Mouse (Mus musculus) MEL (cell line): ENCODE results near the gene 2410004B18Rik. TPM values are rescaled to one million over a fixed set of nuclear protein-coding genes. Genes with fewer than 3 reads are reported as not detected.

ENCODE experiments used
- DNase-seq: peaks from one replicate; pipeline ENCODE4 v3.0.0; 2011; ENCODE audit warnings: low read depth, low spot score
- H3K27ac ChIP-seq: 2 replicates; pipeline ENCODE4 v1.5.1; 2012; ENCODE audit warnings: low read depth, mild to moderate bottlenecking, control low read depth, low read length, moderate library complexity; ENCODE audit not compliant: control insufficient read depth
- H3K27me3 ChIP-seq, 2 experiments: fragments of 150-350 bp in 1 of 2; sonication (generic) in 1 of 2; 2 replicates each; pipeline ENCODE4 v1.6.1; 2012; ENCODE audit warnings: low read length in 2 of 2, mild to moderate bottlenecking in 2 of 2, improper control_type of control experiment in 1 of 2, moderate library complexity in 1 of 2; ENCODE audit not compliant: insufficient read depth in 2 of 2, control insufficient read depth in 1 of 2
- H3K36me3 ChIP-seq, 2 experiments: 2 replicates each; pipeline ENCODE4 v1.6.1; 2012 to 2014; ENCODE audit warnings: low read length in 2 of 2, improper control_type of control experiment in 1 of 2, inconsistent platforms in 1 of 2, mild to moderate bottlenecking in 1 of 2; ENCODE audit not compliant: insufficient read depth in 2 of 2, control insufficient read depth in 1 of 2
- H3K4me1 ChIP-seq, 2 experiments: fragments of 150-350 bp in 1 of 2; sonication (generic) in 1 of 2; 2 replicates each; pipeline ENCODE4 v1.6.1; 2012; ENCODE audit warnings: low read length in 2 of 2, improper control_type of control experiment in 1 of 2, mild to moderate bottlenecking in 1 of 2; ENCODE audit not compliant: insufficient read depth in 2 of 2, control insufficient read depth in 1 of 2
- H3K4me3 ChIP-seq, 2 experiments: fragments of 150-350 bp in 1 of 2; sonication (generic) in 1 of 2; 2 replicates each; pipeline ENCODE4 v1.5.1; 2012; ENCODE audit warnings: low read depth in 2 of 2, low read length in 2 of 2, mild to moderate bottlenecking in 2 of 2, moderate library complexity in 2 of 2, control low read depth in 1 of 2, improper control_type of control experiment in 1 of 2; ENCODE audit not compliant: control insufficient read depth in 1 of 2, insufficient read depth in 1 of 2
- H3K79me2 ChIP-seq: 2 replicates; pipeline ENCODE4 v1.6.1; 2012; ENCODE audit warnings: mild to moderate bottlenecking, low read length, moderate library complexity; ENCODE audit not compliant: control insufficient read depth, poor library complexity, insufficient read depth
- H3K9ac ChIP-seq: 2 replicates; pipeline ENCODE4 v1.6.1; 2012; ENCODE audit warnings: low read depth, mild to moderate bottlenecking, control low read depth, low read length, moderate library complexity; ENCODE audit not compliant: control insufficient read depth, poor library complexity, severe bottlenecking
- H3K9me3 ChIP-seq: fragments of 150-350 bp; sonication (generic); replicated peaks from 2 replicates; pipeline ENCODE4 v1.6.1; 2012; ENCODE audit warnings: mild to moderate bottlenecking, low read length, improper control_type of control experiment, moderate library complexity; ENCODE audit not compliant: insufficient read depth
- CHD1 ChIP-seq: IDR thresholded peaks from 2 replicates; pipeline ENCODE4 v1.6.1; 2012; ENCODE audit warnings: low read depth, mild to moderate bottlenecking, inconsistent platforms, low read length, improper control_type of control experiment
- CHD2 ChIP-seq: IDR thresholded peaks from 2 replicates; pipeline ENCODE4 v1.6.1; 2011; ENCODE audit warnings: low read length, improper control_type of control experiment
- CTCF ChIP-seq, 3 experiments: IDR thresholded peaks in 2 of 3; conservative IDR thresholded peaks in 1 of 3; 2 replicates each; pipeline ENCODE4 v1.5.1; 2011 to 2012; ENCODE audit warnings: low read length in 3 of 3, low read depth in 2 of 3, mild to moderate bottlenecking in 2 of 3, improper control_type of control experiment in 1 of 3, inconsistent platforms in 1 of 3, mixed read lengths in 1 of 3, moderate library complexity in 1 of 3; ENCODE audit not compliant: control insufficient read depth in 1 of 3, insufficient read depth in 1 of 3, poor library complexity in 1 of 3, severe bottlenecking in 1 of 3
- E2F4 ChIP-seq: IDR thresholded peaks from 2 replicates; pipeline ENCODE4 v1.6.1; 2011; ENCODE audit warnings: low read depth, low read length, improper control_type of control experiment, borderline replicate concordance
- ELF1 ChIP-seq: IDR thresholded peaks from 2 replicates; pipeline ENCODE4 v1.6.1; 2014; ENCODE audit warnings: low read depth, mild to moderate bottlenecking, inconsistent platforms, low read length, improper control_type of control experiment, moderate library complexity
- EP300 ChIP-seq, 2 experiments: IDR thresholded peaks; 2 replicates each; pipeline ENCODE4 v1.6.1; 2011; ENCODE audit warnings: improper control_type of control experiment in 2 of 2, low read length in 2 of 2, low read depth in 1 of 2, mild to moderate bottlenecking in 1 of 2
- ETS1 ChIP-seq: IDR thresholded peaks from 2 replicates; pipeline ENCODE4 v1.6.1; 2012; ENCODE audit warnings: low read depth, mild to moderate bottlenecking, inconsistent platforms, low read length, improper control_type of control experiment, moderate library complexity
- GABPA ChIP-seq: IDR thresholded peaks from 2 replicates; pipeline ENCODE4 v1.6.1; 2012; ENCODE audit warnings: low read depth, mild to moderate bottlenecking, inconsistent platforms, low read length, improper control_type of control experiment, moderate library complexity
- GATA1 ChIP-seq: IDR thresholded peaks from 2 replicates; pipeline ENCODE4 v1.6.1; 2011; ENCODE audit warnings: low read depth, low read length, improper control_type of control experiment
- HCFC1 ChIP-seq: IDR thresholded peaks from 2 replicates; pipeline ENCODE4 v1.6.1; 2012; ENCODE audit warnings: low read depth, mild to moderate bottlenecking, inconsistent platforms, low read length, improper control_type of control experiment, moderate library complexity
- JUND ChIP-seq: IDR thresholded peaks from 2 replicates; pipeline ENCODE4 v1.6.1; 2011; ENCODE audit warnings: low read depth, mild to moderate bottlenecking, improper control_type of control experiment, low read length
- KAT2A ChIP-seq: conservative IDR thresholded peaks from 2 replicates; pipeline ENCODE4 v1.6.1; 2012; ENCODE audit warnings: low read depth, low read length, improper control_type of control experiment, inconsistent platforms
- MAFK ChIP-seq: IDR thresholded peaks from 2 replicates; pipeline ENCODE4 v1.6.1; 2011; ENCODE audit warnings: low read depth, mild to moderate bottlenecking, low read length, improper control_type of control experiment, borderline replicate concordance
- MAX ChIP-seq: IDR thresholded peaks from 2 replicates; pipeline ENCODE4 v1.6.1; 2011; ENCODE audit warnings: low read length, improper control_type of control experiment
- MAZ ChIP-seq: IDR thresholded peaks from 2 replicates; pipeline ENCODE4 v1.6.1; 2012; ENCODE audit warnings: low read depth, mild to moderate bottlenecking, inconsistent platforms, low read length, improper control_type of control experiment
- MEF2A ChIP-seq: IDR thresholded peaks from 2 replicates; pipeline ENCODE4 v1.6.1; 2014; ENCODE audit warnings: low read depth, mild to moderate bottlenecking, inconsistent platforms, low read length, improper control_type of control experiment; ENCODE audit not compliant: poor library complexity, insufficient replicate concordance, severe bottlenecking; ENCODE audit errors: extremely low read depth
- MXI1 ChIP-seq: IDR thresholded peaks from 2 replicates; pipeline ENCODE4 v1.6.1; 2011; ENCODE audit warnings: mild to moderate bottlenecking, low read depth, low read length, improper control_type of control experiment
- MYB ChIP-seq: IDR thresholded peaks from 2 replicates; pipeline ENCODE4 v1.6.1; 2011; ENCODE audit warnings: mild to moderate bottlenecking, low read depth, low read length, improper control_type of control experiment
- MYC ChIP-seq: IDR thresholded peaks from 2 replicates; pipeline ENCODE4 v1.6.1; 2011; ENCODE audit warnings: low read depth, mild to moderate bottlenecking, low read length, improper control_type of control experiment, moderate library complexity
- NELFE ChIP-seq: IDR thresholded peaks from 2 replicates; pipeline ENCODE4 v1.6.1; 2011; ENCODE audit warnings: low read depth, low read length, improper control_type of control experiment
- NRF1 ChIP-seq: IDR thresholded peaks from 2 replicates; pipeline ENCODE4 v1.6.1; 2014; ENCODE audit warnings: low read depth, mild to moderate bottlenecking, inconsistent platforms, low read length, improper control_type of control experiment, moderate library complexity; ENCODE audit not compliant: poor library complexity, insufficient read depth, severe bottlenecking
- POLR2A ChIP-seq, 2 experiments: IDR thresholded peaks; 2 replicates each; pipeline ENCODE4 v1.6.1; 2011 to 2012; ENCODE audit warnings: low read length in 2 of 2, mild to moderate bottlenecking in 2 of 2, control low read depth in 1 of 2, improper control_type of control experiment in 1 of 2, low read depth in 1 of 2, moderate library complexity in 1 of 2; ENCODE audit not compliant: control insufficient read depth in 1 of 2, insufficient read depth in 1 of 2, poor library complexity in 1 of 2
- POLR2AphosphoS2 ChIP-seq: IDR thresholded peaks from 2 replicates; pipeline ENCODE4 v1.6.1; 2011; ENCODE audit warnings: low read length, improper control_type of control experiment
- POLR2AphosphoS5 ChIP-seq: IDR thresholded peaks from 2 replicates; pipeline ENCODE4 v1.6.1; 2012; ENCODE audit warnings: low read depth, borderline replicate concordance, mild to moderate bottlenecking, inconsistent platforms, low read length, moderate library complexity, mixed read lengths
- RAD21 ChIP-seq: IDR thresholded peaks from 2 replicates; pipeline ENCODE4 v1.6.1; 2011; ENCODE audit warnings: mild to moderate bottlenecking, low read depth, low read length, improper control_type of control experiment
- RCOR1 ChIP-seq: IDR thresholded peaks from 2 replicates; pipeline ENCODE4 v1.6.1; 2012; ENCODE audit warnings: low read depth, mild to moderate bottlenecking, inconsistent platforms, low read length, improper control_type of control experiment
- SIN3A ChIP-seq: IDR thresholded peaks from 2 replicates; pipeline ENCODE4 v1.6.1; 2012; ENCODE audit warnings: low read length, improper control_type of control experiment, inconsistent platforms
- SMC3 ChIP-seq: IDR thresholded peaks from 2 replicates; pipeline ENCODE4 v1.6.1; 2011; ENCODE audit warnings: low read depth, low read length, improper control_type of control experiment
- TAL1 ChIP-seq: IDR thresholded peaks from 2 replicates; pipeline ENCODE4 v1.6.1; 2012; ENCODE audit warnings: mild to moderate bottlenecking, inconsistent platforms, low read length, moderate library complexity, mixed read lengths
- TBP ChIP-seq: IDR thresholded peaks from 2 replicates; pipeline ENCODE4 v1.8.0; 2011; ENCODE audit warnings: low read depth, low read length, improper control_type of control experiment
- UBTF ChIP-seq: IDR thresholded peaks from 2 replicates; pipeline ENCODE4 v1.6.1; 2012; ENCODE audit warnings: low read depth, mild to moderate bottlenecking, inconsistent platforms, low read length, improper control_type of control experiment, moderate library complexity, borderline replicate concordance; ENCODE audit not compliant: insufficient read depth
- USF1 ChIP-seq: IDR thresholded peaks from 2 replicates; pipeline ENCODE4 v1.6.1; 2014; ENCODE audit warnings: low read depth, mild to moderate bottlenecking, inconsistent platforms, low read length, improper control_type of control experiment, moderate library complexity
- USF2 ChIP-seq, 2 experiments: IDR thresholded peaks; 2 replicates each; pipeline ENCODE4 v1.6.1; 2011 to 2012; ENCODE audit warnings: improper control_type of control experiment in 2 of 2, low read length in 2 of 2, borderline replicate concordance in 1 of 2, inconsistent platforms in 1 of 2, low read depth in 1 of 2, mild to moderate bottlenecking in 1 of 2; ENCODE audit not compliant: insufficient read depth in 1 of 2
- ZC3H11A ChIP-seq: IDR thresholded peaks from 2 replicates; pipeline ENCODE4 v1.6.1; 2012; ENCODE audit warnings: low read depth, mild to moderate bottlenecking, inconsistent platforms, low read length, improper control_type of control experiment
- ZMIZ1 ChIP-seq: IDR thresholded peaks from 2 replicates; pipeline ENCODE4 v1.6.1; 2012; ENCODE audit warnings: low read depth, mild to moderate bottlenecking, inconsistent platforms, low read length, improper control_type of control experiment, moderate library complexity
- ZNF384 ChIP-seq: IDR thresholded peaks from 2 replicates; pipeline ENCODE4 v1.6.1; 2012; ENCODE audit warnings: low read depth, mild to moderate bottlenecking, inconsistent platforms, low read length, improper control_type of control experiment
- polyA plus RNA-seq, 2 experiments: library from polyadenylated mRNA; stranded (reverse) in 1 of 2; unstranded in 1 of 2; fragments of >175 nt in 1 of 2; fragments of >200 nt in 1 of 2; gene quantifications; 2 replicates each; pipeline versions ENCODE4 v1.2.1 to v1.2.4; 2012; ENCODE audit warnings: low replicate concordance in 2 of 2, low read depth in 1 of 2; ENCODE audit not compliant: insufficient read length in 2 of 2, insufficient read depth in 1 of 2, missing spikeins in 1 of 2
- total RNA-seq: library from RNA; depleted of rRNA; stranded (reverse); fragments of 300-350 nt; gene quantifications from 2 replicates; pipeline ENCODE4 v1.2.3, GENCODE M21; 2012

The 2410004B18Rik gene
- total and polyA plus RNA-seq, 3 experiments: 32.3 to 42.3 TPM; not detected in 1

GRCm38 (mm10) chr3:145904850-145905776 lies 32.7 kb upstream of the 2410004B18Rik start:
- no peaks in the 10 kb centered on the region for H3K27me3 ChIP-seq
- no peaks in the 10 kb centered on the region for H3K36me3 ChIP-seq
- peak overlapping the region; percentile 37 to 45 for H3K4me3 ChIP-seq
- H3K4me1 ChIP-seq: no peaks in the 10 kb centered on the region
- no peaks in the 10 kb centered on the region for H3K79me2 ChIP-seq
- peak; percentile 67 for DNase-seq
- H3K9me3 ChIP-seq: no peaks in the 10 kb centered on the region
- no peak overlapping the region; the same call in 1 of the 2 replicates for H3K9ac ChIP-seq
- H3K27ac ChIP-seq: no peak overlapping the region
- TF ChIP-seq RCOR1 (no peak), MYC (no peak), HCFC1 (no peak), USF2 (IDR thresholded peaks at IDR 0.05; ENCODE audit: borderline replicate concordance in 1 of 2, insufficient read depth in 1 of 2, low read depth in 1 of 2, low read length in 2 of 2) (no peak), TBP (no peak), CTCF (IDR thresholded peaks at IDR 0.05 in 2 of 3, conservative IDR thresholded peaks at IDR 0.05 in 1 of 3; ENCODE audit: control insufficient read depth in 1 of 3, insufficient read depth in 1 of 3, low read depth in 2 of 3, low read length in 3 of 3, poor library complexity in 1 of 3, severe bottlenecking in 1 of 3) (peak; percentile 46 to 90 (median 81)), MXI1 (no peak), SIN3A (no peak), GATA1 (no peak), MAFK (no peak), RAD21 (peak; percentile 90), MAZ (no peak), EP300 (IDR thresholded peaks at IDR 0.05; ENCODE audit: low read depth in 1 of 2, low read length in 2 of 2) (no peak), NELFE (no peak), CHD1 (no peak), JUND (no peak), MEF2A (no peak), NRF1 (no peak), POLR2AphosphoS5 (no peak), POLR2AphosphoS2 (no peak), GABPA (no peak), ZC3H11A (peak; percentile 82), ETS1 (no peak), UBTF (no peak), POLR2A (IDR thresholded peaks at IDR 0.05; ENCODE audit: control insufficient read depth in 1 of 2, insufficient read depth in 1 of 2, low read depth in 1 of 2, low read length in 2 of 2, poor library complexity in 1 of 2) (no peak), E2F4 (no peak), ZNF384 (peak; percentile 93), SMC3 (peak; percentile 89), CHD2 (no peak), ZMIZ1 (no peak), TAL1 (no peak), USF1 (no peak), MYB (no peak), KAT2A (no peak), MAX (no peak), ELF1 (no peak)
